Mouse (Mus musculus) CH12.LX (cell line): ENCODE results near the gene Strip1.

ENCODE experiments used
- CTCF ChIP-seq, 2 experiments: IDR thresholded peaks in 1 of 2; conservative IDR thresholded peaks in 1 of 2; 2 replicates each; pipeline ENCODE4 v1.5.1; 2011 to 2012; ENCODE audit warnings: low read depth in 2 of 2, low read length in 2 of 2, improper control_type of control experiment in 1 of 2, inconsistent platforms in 1 of 2, mild to moderate bottlenecking in 1 of 2, moderate library complexity in 1 of 2
- ELF1 ChIP-seq: IDR thresholded peaks from 2 replicates; pipeline ENCODE4 v1.6.1; 2014; ENCODE audit warnings: low read depth, mild to moderate bottlenecking, inconsistent platforms, low read length, improper control_type of control experiment
- EP300 ChIP-seq: IDR thresholded peaks from 2 replicates; pipeline ENCODE4 v1.6.1; 2011; ENCODE audit warnings: low read length, improper control_type of control experiment
- POLR2A ChIP-seq: IDR thresholded peaks from 2 replicates; pipeline ENCODE4 v1.6.1; 2011; ENCODE audit warnings: low read depth, mild to moderate bottlenecking, improper control_type of control experiment, low read length
- POLR2AphosphoS2 ChIP-seq: IDR thresholded peaks from 2 replicates; pipeline ENCODE4 v1.6.1; 2011; ENCODE audit warnings: low read depth, low read length, improper control_type of control experiment
- USF2 ChIP-seq: conservative IDR thresholded peaks from 2 replicates; pipeline ENCODE4 v1.6.1; 2011; ENCODE audit warnings: low read depth, low read length, improper control_type of control experiment
- ZNF384 ChIP-seq: IDR thresholded peaks from 2 replicates; pipeline ENCODE4 v1.6.1; 2012; ENCODE audit warnings: low read depth, low read length, improper control_type of control experiment, inconsistent platforms

- TF ChIP-seq USF2 (no peak), CTCF (conservative IDR thresholded peaks at IDR 0.05 in 1 of 2, IDR thresholded peaks at IDR 0.05 in 1 of 2; ENCODE audit: low read depth in 2 of 2, low read length in 2 of 2) (no peak), ELF1 (no peak), ZNF384 (no peak), EP300 (no peak), POLR2AphosphoS2 (no peak), POLR2A (no peak)
Measured at GRCm38 (mm10) chr3:107625536-107625935, 6.0 kb downstream of the Strip1 start.
